Mouse (Mus musculus) midbrain, embryonic 12.5 days (tissue): Measurements from ENCODE around the gene Erg. TPM values are rescaled to one million over a fixed set of nuclear protein-coding genes. Genes with fewer than 3 reads are reported as not detected.

Source experiments
- ATAC-seq: fragments of 200-750 bp; cut with Nextera tagmentation; 2 replicates; pipeline ENCODE4 v1.8.0; 2017; ENCODE audit warnings: low read depth, moderate TSS enrichment, moderate library complexity; ENCODE audit not compliant: low FRiP score
- H3K27ac ChIP-seq: fragments of 300-500 bp; sonication (generic); replicated peaks from 2 replicates; pipeline ENCODE4 v1.5.1; 2016; ENCODE audit warnings: mild to moderate bottlenecking
- H3K27me3 ChIP-seq: fragments of 300-500 bp; sonication (generic); 2 replicates; pipeline ENCODE4 v1.6.1; 2016; ENCODE audit warnings: mild to moderate bottlenecking
- H3K36me3 ChIP-seq: fragments of 300-500 bp; sonication (generic); 2 replicates; pipeline ENCODE4 v1.6.1; 2016
- H3K4me1 ChIP-seq: fragments of 300-500 bp; sonication (generic); 2 replicates; pipeline ENCODE4 v1.6.1; 2016
- H3K4me2 ChIP-seq: fragments of 300-500 bp; sonication (generic); replicated peaks from 2 replicates; pipeline ENCODE4 v1.6.1; 2016; ENCODE audit warnings: mild to moderate bottlenecking, moderate library complexity
- H3K4me3 ChIP-seq: fragments of 300-500 bp; sonication (generic); 2 replicates; pipeline ENCODE4 v1.5.1; 2016; ENCODE audit warnings: mild to moderate bottlenecking
- H3K9ac ChIP-seq: fragments of 300-500 bp; sonication (generic); replicated peaks from 2 replicates; pipeline ENCODE4 v1.6.1; 2016; ENCODE audit warnings: mild to moderate bottlenecking, moderate library complexity
- H3K9me3 ChIP-seq: fragments of 300-500 bp; sonication (generic); 2 replicates; pipeline ENCODE4 v1.6.1; 2016; ENCODE audit warnings: mild to moderate bottlenecking
- WGBS: fragments of 180-500 bp; shearing (Covaris S2); methylation state at CpG from one replicate; pipeline ENCODE4 v1.1.7; 2016; 5-methylcytosine and 5-hydroxymethylcytosine counted together
- polyA plus RNA-seq: library from polyadenylated mRNA; unstranded; fragments of >200 nt; fragmentation: Nextera tagmentation; extraction: Ambion mirVana; gene quantifications from 2 replicates; pipeline ENCODE4 v1.2.1, GENCODE M21; 2016

The Erg gene
- polyA plus RNA-seq, 1 experiment from 2014 or later, result 4.3 TPM

GRCm38 (mm10) chr16:95579289-95579688 lies 7.1 kb downstream of the Erg start:
- Histone ChIP-seq H3K27me3 (peaks cover 10% of the 10 kb centered on the region), H3K9ac (no peak overlapping the region), H3K27ac (no peak overlapping the region), H3K4me3 (no peak overlapping the region), H3K4me1 (no peaks in the 10 kb centered on the region), H3K4me2 (no peak overlapping the region), H3K9me3 (no peaks in the 10 kb centered on the region), H3K36me3 (no peaks in the 10 kb centered on the region)
- ATAC-seq, result no peak
- WGBS, result 92% methylated on average over 4 of the region's 4 CpGs

- Histone ChIP-seq H3K27me3 (no peaks in the 10 kb centered on the region), H3K4me2 (no peak overlapping the region), H3K4me1 (no peaks in the 10 kb centered on the region), H3K36me3 (no peaks in the 10 kb centered on the region), H3K9ac (no peak overlapping the region), H3K4me3 (no peak overlapping the region), H3K27ac (no peak overlapping the region), H3K9me3 (no peaks in the 10 kb centered on the region)
- no peak for ATAC-seq
- 87% methylated on average over 13 of the region's 13 CpGs for WGBS
Observed at GRCm38 (mm10) chr16:95573163-95573562, 13.2 kb downstream of the Erg start.

GRCm38 (mm10) chr16:95570616-95571015 lies 15.8 kb downstream of the Erg start:
- WGBS, result 14% methylated on average over 1 of the region's 1 CpGs
- H3K27ac ChIP-seq, result no peak overlapping the region
- H3K4me2 ChIP-seq, result no peak overlapping the region
- no peak overlapping the region for H3K9ac ChIP-seq
- no peak overlapping the region for H3K4me3 ChIP-seq
- H3K4me1 ChIP-seq, result peaks cover 2% of the 10 kb centered on the region; the same call in 1 of the 2 replicates
- no peaks in the 10 kb centered on the region for H3K9me3 ChIP-seq
- no peaks in the 10 kb centered on the region for H3K27me3 ChIP-seq
- no peak for ATAC-seq
- H3K36me3 ChIP-seq, result no peaks in the 10 kb centered on the region

GRCm38 (mm10) chr16:95556834-95557233 lies 29.6 kb downstream of the Erg start:
- no peak overlapping the region for H3K27ac ChIP-seq
- H3K9me3 ChIP-seq, result no peaks in the 10 kb centered on the region
- no peak overlapping the region for H3K9ac ChIP-seq
- WGBS, result 76% methylated on average over 4 of the region's 4 CpGs
- no peak for ATAC-seq
- H3K27me3 ChIP-seq, result no peaks in the 10 kb centered on the region
- no peaks in the 10 kb centered on the region for H3K4me1 ChIP-seq
- H3K4me3 ChIP-seq, result no peak overlapping the region
- no peaks in the 10 kb centered on the region for H3K36me3 ChIP-seq
- no peak overlapping the region for H3K4me2 ChIP-seq

GRCm38 (mm10) chr16:95553136-95553535 lies 33.3 kb downstream of the Erg start:
- 96% methylated on average over 2 of the region's 2 CpGs for WGBS
- Histone ChIP-seq H3K9me3 (no peaks in the 10 kb centered on the region), H3K27ac (no peak overlapping the region), H3K27me3 (no peaks in the 10 kb centered on the region), H3K4me1 (no peaks in the 10 kb centered on the region), H3K9ac (no peak overlapping the region), H3K4me2 (no peak overlapping the region), H3K36me3 (no peaks in the 10 kb centered on the region), H3K4me3 (no peak overlapping the region)
- no peak for ATAC-seq

GRCm38 (mm10) chr16:95552495-95552894 lies 33.9 kb downstream of the Erg start:
- H3K9me3 ChIP-seq, result no peaks in the 10 kb centered on the region
- no peaks in the 10 kb centered on the region for H3K36me3 ChIP-seq
- ATAC-seq, result no peak
- H3K27me3 ChIP-seq, result no peaks in the 10 kb centered on the region
- WGBS, result 78% methylated on average over 16 of the region's 16 CpGs
- H3K27ac ChIP-seq, result no peak overlapping the region
- no peak overlapping the region for H3K4me2 ChIP-seq
- no peak overlapping the region for H3K9ac ChIP-seq
- no peaks in the 10 kb centered on the region for H3K4me1 ChIP-seq
- H3K4me3 ChIP-seq, result no peak overlapping the region

GRCm38 (mm10) chr16:95550496-95550895 lies 35.9 kb downstream of the Erg start:
- Histone ChIP-seq H3K4me1 (no peaks in the 10 kb centered on the region), H3K27me3 (no peaks in the 10 kb centered on the region), H3K9me3 (no peaks in the 10 kb centered on the region), H3K27ac (no peak overlapping the region), H3K36me3 (no peaks in the 10 kb centered on the region), H3K4me2 (no peak overlapping the region), H3K9ac (no peak overlapping the region), H3K4me3 (no peak overlapping the region)
- 88% methylated on average over 5 of the region's 5 CpGs for WGBS
- ATAC-seq, result no peak

- ATAC-seq, result no peak
- H3K27me3 ChIP-seq, result no peaks in the 10 kb centered on the region
- 80% methylated on average over 5 of the region's 5 CpGs for WGBS
Observed at GRCm38 (mm10) chr16:95544753-95545152, 41.6 kb downstream of the Erg start.

GRCm38 (mm10) chr16:95543471-95543870 lies 42.9 kb downstream of the Erg start:
- WGBS, result 93% methylated on average over 12 of the region's 12 CpGs
- Histone ChIP-seq H3K36me3 (no peaks in the 10 kb centered on the region), H3K4me1 (no peaks in the 10 kb centered on the region), H3K4me3 (no peak overlapping the region), H3K4me2 (no peak overlapping the region), H3K9ac (no peak overlapping the region), H3K9me3 (no peaks in the 10 kb centered on the region), H3K27me3 (no peaks in the 10 kb centered on the region), H3K27ac (no peak overlapping the region)
- ATAC-seq, result no peak

More at GRCm38 (mm10) chr16:95544753-95545152, 41.6 kb downstream of the Erg start:
- H3K9me3 ChIP-seq, result no peaks in the 10 kb centered on the region
- no peak overlapping the region for H3K9ac ChIP-seq
- H3K27ac ChIP-seq, result no peak overlapping the region
- no peaks in the 10 kb centered on the region for H3K36me3 ChIP-seq
- no peak overlapping the region for H3K4me2 ChIP-seq
- no peak overlapping the region for H3K4me3 ChIP-seq
- H3K4me1 ChIP-seq, result no peaks in the 10 kb centered on the region

GRCm38 (mm10) chr16:95535151-95535550 lies 51.2 kb downstream of the Erg start:
- no peaks in the 10 kb centered on the region for H3K9me3 ChIP-seq
- H3K4me3 ChIP-seq, result no peak overlapping the region
- no peak overlapping the region for H3K4me2 ChIP-seq
- no peaks in the 10 kb centered on the region for H3K36me3 ChIP-seq
- H3K27me3 ChIP-seq, result no peaks in the 10 kb centered on the region
- no peaks in the 10 kb centered on the region for H3K4me1 ChIP-seq
- 78% methylated on average over 3 of the region's 3 CpGs for WGBS
- no peak for ATAC-seq
- H3K9ac ChIP-seq, result no peak overlapping the region
- H3K27ac ChIP-seq, result no peak overlapping the region

GRCm38 (mm10) chr16:95532387-95533077 lies 53.9 kb downstream of the Erg start:
- H3K4me3 ChIP-seq, result no peak overlapping the region
- no peak overlapping the region for H3K27ac ChIP-seq
- no peaks in the 10 kb centered on the region for H3K27me3 ChIP-seq
- no peak overlapping the region for H3K4me2 ChIP-seq
- no peaks in the 10 kb centered on the region for H3K9me3 ChIP-seq
- no peak for ATAC-seq
- 83% methylated on average over 13 of the region's 13 CpGs for WGBS
- H3K4me1 ChIP-seq, result no peaks in the 10 kb centered on the region
- H3K9ac ChIP-seq, result no peak overlapping the region
- no peaks in the 10 kb centered on the region for H3K36me3 ChIP-seq

- ATAC-seq, result no peak
- Histone ChIP-seq H3K4me1 (no peaks in the 10 kb centered on the region), H3K4me3 (no peak overlapping the region), H3K9me3 (no peaks in the 10 kb centered on the region), H3K9ac (no peak overlapping the region), H3K4me2 (no peak overlapping the region), H3K27me3 (no peaks in the 10 kb centered on the region), H3K27ac (no peak overlapping the region), H3K36me3 (no peaks in the 10 kb centered on the region)
- 87% methylated on average over 2 of the region's 2 CpGs for WGBS
Observed at GRCm38 (mm10) chr16:95527561-95527960, 58.8 kb downstream of the Erg start.

GRCm38 (mm10) chr16:95519520-95519919 lies 66.9 kb downstream of the Erg start:
- no peak for ATAC-seq
- Histone ChIP-seq H3K36me3 (no peaks in the 10 kb centered on the region), H3K9ac (no peak overlapping the region), H3K9me3 (no peaks in the 10 kb centered on the region), H3K4me3 (no peak overlapping the region), H3K4me1 (peaks cover 8% of the 10 kb centered on the region; the same call in 1 of the 2 replicates), H3K27ac (no peak overlapping the region), H3K4me2 (no peak overlapping the region), H3K27me3 (no peaks in the 10 kb centered on the region)
- WGBS, result 82% methylated on average over 8 of the region's 8 CpGs
